Mouse (Mus musculus) neural tube, embryonic 11.5 days (tissue): ENCODE data around the gene Eif1. TPM values are rescaled to one million over a fixed set of nuclear protein-coding genes. Genes with fewer than 3 reads are reported as not detected.
"Not testable (repeated sequence)": the region's sequence is repeated elsewhere in the genome, so short reads cannot be mapped to it uniquely, and the experiment has no call there.

ENCODE experiments used
- ATAC-seq: fragments of 200-750 bp; cut with Nextera tagmentation; 2 replicates; pipeline ENCODE4 v1.8.0; 2017; ENCODE audit warnings: moderate number of reproducible peaks, mild to moderate bottlenecking, moderate TSS enrichment, moderate library complexity; ENCODE audit not compliant: insufficient read depth, low FRiP score, low TSS enrichment
- DNase-seq: peaks from one replicate; pipeline ENCODE4 v3.0.0-alpha.2; 2015; ENCODE audit warnings: low spot score
- H3K27ac ChIP-seq: fragments of 300-500 bp; sonication (generic); 2 replicates; pipeline ENCODE4 v1.5.1; 2014; ENCODE audit warnings: low read depth, mild to moderate bottlenecking, low read length
- H3K27me3 ChIP-seq: fragments of 300-500 bp; sonication (generic); 2 replicates; pipeline ENCODE4 v1.6.1; 2014; ENCODE audit warnings: mild to moderate bottlenecking, low read length, mixed read lengths; ENCODE audit not compliant: control insufficient read depth, insufficient read depth
- H3K36me3 ChIP-seq: fragments of 300-500 bp; sonication (generic); 2 replicates; pipeline ENCODE4 v1.6.1; 2014; ENCODE audit warnings: mild to moderate bottlenecking, low read length, moderate library complexity, mixed read lengths; ENCODE audit not compliant: control insufficient read depth, insufficient read depth
- H3K4me1 ChIP-seq: fragments of 300-500 bp; sonication (generic); 2 replicates; pipeline ENCODE4 v1.6.1; 2014; ENCODE audit warnings: low read length, mixed read lengths; ENCODE audit not compliant: control insufficient read depth, insufficient read depth
- H3K4me2 ChIP-seq: fragments of 300-500 bp; sonication (generic); 2 replicates; pipeline ENCODE4 v1.6.1; 2014; ENCODE audit warnings: low read depth, mild to moderate bottlenecking, moderate library complexity
- H3K4me3 ChIP-seq: fragments of 300-500 bp; sonication (generic); 2 replicates; pipeline ENCODE4 v1.5.1; 2014; ENCODE audit warnings: low read depth, low read length
- H3K9ac ChIP-seq: fragments of 300-500 bp; sonication (generic); 2 replicates; pipeline ENCODE4 v1.6.1; 2014; ENCODE audit warnings: mild to moderate bottlenecking, low read length
- H3K9me3 ChIP-seq: fragments of 300-500 bp; sonication (generic); 2 replicates; pipeline ENCODE4 v1.6.1; 2016; ENCODE audit warnings: low read length; ENCODE audit not compliant: control insufficient read depth
- WGBS: fragments of 180-500 bp; shearing (Covaris S2); extraction: QIAGEN DNeasy Blood & Tissue Kit; methylation state at CpG from one replicate; pipeline ENCODE4 v1.1.7; 2014; 5-methylcytosine and 5-hydroxymethylcytosine counted together
- polyA plus RNA-seq: library from polyadenylated mRNA; unstranded; fragments of >200 nt; fragmentation: Nextera tagmentation; extraction: Ambion mirVana; gene quantifications from 2 replicates; pipeline ENCODE4 v1.2.1, GENCODE M21; 2014

Eif1 gene
- polyA plus RNA-seq, 1 experiment from 2014 or later, result 1,679 TPM

- H3K4me3 ChIP-seq, result no peak overlapping the region
- H3K4me1 ChIP-seq, result no peaks in the 10 kb centered on the region
- no peak for DNase-seq
- H3K27me3 ChIP-seq, result no peaks in the 10 kb centered on the region
- WGBS, result 93% methylated on average over 5 of the region's 5 CpGs
- H3K9me3 ChIP-seq, result no peaks in the 10 kb centered on the region
- no peak for ATAC-seq
- H3K27ac ChIP-seq, result no peak overlapping the region
- H3K36me3 ChIP-seq, result no peaks in the 10 kb centered on the region
- no peak overlapping the region for H3K9ac ChIP-seq
- H3K4me2 ChIP-seq, result no peak overlapping the region
These were observed 18.4 kb upstream of the Eif1 start for GRCm38 (mm10) chr11:100301292-100301691.

- H3K4me3 ChIP-seq, result no peak overlapping the region
- H3K9me3 ChIP-seq, result no peaks in the 10 kb centered on the region
- H3K27ac ChIP-seq, result no peak overlapping the region
- no peak overlapping the region for H3K9ac ChIP-seq
- H3K27me3 ChIP-seq, result no peaks in the 10 kb centered on the region
- DNase-seq (no peak), ATAC-seq (no peak)
- no peak overlapping the region for H3K4me2 ChIP-seq
- H3K36me3 ChIP-seq, result no peaks in the 10 kb centered on the region
- WGBS, result 86% methylated on average over 5 of the region's 5 CpGs
- H3K4me1 ChIP-seq, result no peaks in the 10 kb centered on the region
These were observed 11.8 kb upstream of the Eif1 start for GRCm38 (mm10) chr11:100307900-100308299.

GRCm38 (mm10) chr11:100308672-100309071, 11.0 kb upstream of the Eif1 start:
- not testable (repeated sequence) for H3K4me3 ChIP-seq, H3K4me1 ChIP-seq, H3K36me3 ChIP-seq, H3K9me3 ChIP-seq, ATAC-seq, H3K9ac ChIP-seq, DNase-seq, H3K27ac ChIP-seq, H3K4me2 ChIP-seq, H3K27me3 ChIP-seq
- 94% methylated on average over 5 of the region's 6 CpGs for WGBS

GRCm38 (mm10) chr11:100311656-100312055, 8.0 kb upstream of the Eif1 start:
- H3K9ac ChIP-seq, result no peak overlapping the region
- ATAC-seq (no peak), DNase-seq (no peak)
- no peak overlapping the region for H3K4me3 ChIP-seq
- H3K27me3 ChIP-seq, result no peaks in the 10 kb centered on the region
- H3K36me3 ChIP-seq, result no peaks in the 10 kb centered on the region
- no peaks in the 10 kb centered on the region for H3K4me1 ChIP-seq
- no peak overlapping the region for H3K27ac ChIP-seq
- H3K9me3 ChIP-seq, result no peaks in the 10 kb centered on the region
- WGBS, result 67% methylated on average over 1 of the region's 1 CpGs
- H3K4me2 ChIP-seq, result no peak overlapping the region

- H3K27ac ChIP-seq, result no peak overlapping the region
- H3K4me1 ChIP-seq, result no peaks in the 10 kb centered on the region
- no peak overlapping the region for H3K9ac ChIP-seq
- H3K27me3 ChIP-seq, result no peaks in the 10 kb centered on the region
- ATAC-seq, result no peak
- WGBS, result 18% methylated on average over 5 of the region's 5 CpGs
- H3K36me3 ChIP-seq, result no peaks in the 10 kb centered on the region
- no peak for DNase-seq
- H3K4me3 ChIP-seq, result no peak overlapping the region
- H3K4me2 ChIP-seq, result no peak overlapping the region
- H3K9me3 ChIP-seq, result no peaks in the 10 kb centered on the region
These were observed 7.5 kb upstream of the Eif1 start for GRCm38 (mm10) chr11:100312096-100312679.

- Histone ChIP-seq H3K27ac (no peak overlapping the region), H3K36me3 (no peaks in the 10 kb centered on the region), H3K4me2 (no peak overlapping the region), H3K9ac (no peak overlapping the region), H3K27me3 (no peaks in the 10 kb centered on the region), H3K4me3 (no peak overlapping the region), H3K4me1 (no peaks in the 10 kb centered on the region), H3K9me3 (no peaks in the 10 kb centered on the region)
- WGBS, result 90% methylated on average over 6 of the region's 6 CpGs
- no peak for DNase-seq
- ATAC-seq, result no peak
These were observed 6.3 kb upstream of the Eif1 start for GRCm38 (mm10) chr11:100313424-100313823.

GRCm38 (mm10) chr11:100315439-100315838, 4.2 kb upstream of the Eif1 start:
- no peaks in the 10 kb centered on the region for H3K9me3 ChIP-seq
- no peak overlapping the region for H3K4me3 ChIP-seq
- H3K4me2 ChIP-seq, result no peak overlapping the region
- no peak for DNase-seq
- 93% methylated on average over 5 of the region's 5 CpGs for WGBS
- no peak for ATAC-seq
- H3K9ac ChIP-seq, result no peak overlapping the region
- H3K4me1 ChIP-seq, result no peaks in the 10 kb centered on the region
- no peak overlapping the region for H3K27ac ChIP-seq
- H3K27me3 ChIP-seq, result no peaks in the 10 kb centered on the region
- H3K36me3 ChIP-seq, result no peaks in the 10 kb centered on the region

- H3K27me3 ChIP-seq, result no peaks in the 10 kb centered on the region
- DNase-seq (no peak), ATAC-seq (no peak)
- 76% methylated on average over 6 of the region's 6 CpGs for WGBS
- H3K36me3 ChIP-seq, result peaks cover 6% of the 10 kb centered on the region
- no peak overlapping the region for H3K4me2 ChIP-seq
- no peak overlapping the region for H3K4me3 ChIP-seq
- H3K9me3 ChIP-seq, result no peaks in the 10 kb centered on the region
- no peaks in the 10 kb centered on the region; the same call in 1 of the 2 replicates for H3K4me1 ChIP-seq
- no peak overlapping the region for H3K27ac ChIP-seq
- H3K9ac ChIP-seq, result no peak overlapping the region
These were observed 1.8 kb upstream of the Eif1 start for GRCm38 (mm10) chr11:100317826-100318380.
